Mouse (Mus musculus): ENCODE results near the gene Bcl6b.

DNA sequence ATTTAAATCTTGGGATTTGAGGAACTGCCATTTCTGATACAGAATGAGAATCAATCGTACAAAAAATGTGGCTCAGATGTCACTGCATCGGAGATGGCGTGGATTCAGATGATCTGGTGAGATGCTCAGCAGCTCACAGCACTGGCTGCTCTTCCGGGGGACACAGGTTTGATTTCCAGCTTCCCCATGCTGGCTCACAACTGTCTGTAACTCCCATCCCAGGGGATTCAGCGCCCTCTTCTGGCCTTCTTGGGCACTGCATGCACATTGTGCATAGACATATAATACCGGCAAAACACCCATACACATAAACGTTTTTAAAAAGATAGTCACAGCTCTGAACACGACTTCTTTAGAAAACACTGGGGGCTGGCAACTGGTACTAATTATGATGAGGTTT lies 52.0 kb downstream of the Bcl6b start:
- TF ChIP-seq CTCF (IDR thresholded peaks at IDR 0.05; ENCODE audit: low read depth, low read length) (peak; percentile 51), POLR2A (IDR thresholded peaks at IDR 0.05; ENCODE audit: borderline replicate concordance, low read depth, low read length) (no peak)
